Mouse (Mus musculus): ENCODE measurements around the gene Traf3. TPM values are rescaled to one million over a fixed set of nuclear protein-coding genes. Genes with fewer than 3 reads are reported as not detected.

Gene Traf3
- polyA plus RNA-seq, 1 experiment from 2014 or later = 19.9 TPM

- DNase-seq (ENCODE audit: low read depth, low spot score) = no peak
- POLR2A ChIA-PET = no interaction called here
- no peak for ATAC-seq
- CTCF ChIA-PET = no interaction called here
- in situ Hi-C loops (cut with MboI; ENCODE audit: low pct_unique_long_range_greater_than_20kb) = no loop called here
- H3K27me3 ChIP-seq = no peaks in the 10 kb centered on the region
- TF ChIP-seq CTCF (IDR thresholded peaks at IDR 0.05) = no peak
Observed at GRCm38 (mm10) chr12:111309931-111310330, 143.8 kb downstream of the Traf3 start.

DNA sequence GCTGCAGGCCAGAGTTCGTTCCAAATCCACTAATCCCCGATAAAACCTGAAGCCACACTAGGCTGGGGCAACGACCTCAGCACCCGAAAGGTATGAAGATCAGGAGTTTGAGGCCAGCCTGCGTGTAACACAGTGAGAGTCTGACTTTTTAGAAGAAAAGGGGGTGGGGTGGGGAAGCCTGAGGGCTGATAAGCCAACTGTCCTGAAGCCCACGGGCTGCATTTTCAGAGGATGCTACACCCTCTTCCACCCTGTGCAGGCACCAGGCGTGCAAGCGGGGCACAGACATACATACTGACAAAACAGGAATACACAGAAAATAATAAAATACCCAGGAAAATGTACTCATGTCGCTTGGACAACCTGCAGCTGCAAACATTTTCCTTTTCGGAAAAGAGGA lies 145.6 kb downstream of the Traf3 start:
- ATAC-seq (no peak), DNase-seq (ENCODE audit: low read depth, low spot score) (no peak)
- TF ChIP-seq CTCF (IDR thresholded peaks at IDR 0.05) = no peak
- ChIA-PET POLR2A (no interaction called here), CTCF (no interaction called here)
- no peaks in the 10 kb centered on the region for H3K27me3 ChIP-seq
- in situ Hi-C loops (cut with MboI; ENCODE audit: low pct_unique_long_range_greater_than_20kb) = no loop called here

GRCm38 (mm10) chr12:111314273-111314672 lies 148.1 kb downstream of the Traf3 start:
- no peak for ATAC-seq
- no peak for TF ChIP-seq CTCF (IDR thresholded peaks at IDR 0.05)

More at GRCm38 (mm10) chr12:111314273-111314672, 148.1 kb downstream of the Traf3 start:
- H3K27me3 ChIP-seq = no peaks in the 10 kb centered on the region
- POLR2A ChIA-PET = interaction anchor here (0.5 kb wide), 1 partner anchor 14 kb away, joined by 7 read pairs; no protein-coding TSS in a partner anchor
- DNase-seq (ENCODE audit: low read depth, low spot score) = no peak
- in situ Hi-C loops (cut with MboI; ENCODE audit: low pct_unique_long_range_greater_than_20kb) = no loop called here
- CTCF ChIA-PET = interaction anchor here (1.3 to 1.9 kb wide), 2 partner anchors 10 to 26 kb away, joined by 3 to 4 read pairs; no protein-coding TSS in a partner anchor

Other genes starting within 250 kb of the Traf3 start
- gene Ankrd9, start 187.3 kb upstream of the Traf3 start, polyA plus RNA-seq (2021) = 9.9 TPM
- 30.9 TPM for gene Rcor1, start 127.0 kb upstream of the Traf3 start, polyA plus RNA-seq (2021)
- not detected for gene 4930595D18Rik, start 18.1 kb downstream of the Traf3 start, polyA plus RNA-seq (2021)
- gene Amn, start 104.7 kb downstream of the Traf3 start, polyA plus RNA-seq (2021) = 0.04 TPM
- 103 TPM for gene Cdc42bpb, start 211.3 kb downstream of the Traf3 start, polyA plus RNA-seq (2021)
- not detected for gene Lbhd2, start 240.4 kb downstream of the Traf3 start, polyA plus RNA-seq (2021)